Mouse (Mus musculus) intestine, embryonic 15.5 days (tissue): ENCODE data around the gene Stpg2. TPM values are rescaled to one million over a fixed set of nuclear protein-coding genes. Genes with fewer than 3 reads are reported as not detected.
"Not testable (repeated sequence)": the region's sequence is repeated elsewhere in the genome, so short reads cannot be mapped to it uniquely, and the experiment has no call there.

Experiments used
- ATAC-seq: fragments of 200-750 bp; cut with Nextera tagmentation; 2 replicates; pipeline ENCODE4 v1.8.0; 2017; ENCODE audit warnings: moderate TSS enrichment, moderate library complexity
- H3K27ac ChIP-seq: fragments of 300-500 bp; sonication (generic); 2 replicates; pipeline ENCODE4 v1.5.1; 2015; ENCODE audit warnings: mild to moderate bottlenecking, inconsistent platforms
- H3K27me3 ChIP-seq: fragments of 300-500 bp; sonication (generic); replicated peaks from 2 replicates; pipeline ENCODE4 v1.6.1; 2015; ENCODE audit warnings: inconsistent platforms
- H3K36me3 ChIP-seq: fragments of 300-500 bp; sonication (generic); 2 replicates; pipeline ENCODE4 v1.6.1; 2015; ENCODE audit warnings: inconsistent platforms
- H3K4me1 ChIP-seq: fragments of 300-500 bp; sonication (generic); replicated peaks from 2 replicates; pipeline ENCODE4 v1.6.1; 2015; ENCODE audit warnings: inconsistent platforms
- H3K4me2 ChIP-seq: fragments of 300-500 bp; sonication (generic); replicated peaks from 2 replicates; pipeline ENCODE4 v1.6.1; 2015; ENCODE audit warnings: mild to moderate bottlenecking, inconsistent platforms
- H3K4me3 ChIP-seq: fragments of 300-500 bp; sonication (generic); replicated peaks from 2 replicates; pipeline ENCODE4 v1.5.1; 2015; ENCODE audit warnings: inconsistent platforms
- H3K9ac ChIP-seq: fragments of 300-500 bp; sonication (generic); 2 replicates; pipeline ENCODE4 v1.6.1; 2015; ENCODE audit warnings: inconsistent platforms
- H3K9me3 ChIP-seq: fragments of 300-500 bp; sonication (generic); 2 replicates; pipeline ENCODE4 v1.6.1; 2016; ENCODE audit warnings: inconsistent platforms
- WGBS: fragments of 180-500 bp; shearing (Covaris S2); methylation state at CpG from one replicate; pipeline ENCODE4 v1.1.7; 2015; 5-methylcytosine and 5-hydroxymethylcytosine counted together
- polyA plus RNA-seq: library from polyadenylated mRNA; unstranded; fragments of >200 nt; fragmentation: Nextera tagmentation; extraction: Ambion mirVana; gene quantifications from 2 replicates; pipeline ENCODE4 v1.2.1, GENCODE M21; 2015

Stpg2 gene
- polyA plus RNA-seq, 1 experiment from 2014 or later, result not detected

DNA sequence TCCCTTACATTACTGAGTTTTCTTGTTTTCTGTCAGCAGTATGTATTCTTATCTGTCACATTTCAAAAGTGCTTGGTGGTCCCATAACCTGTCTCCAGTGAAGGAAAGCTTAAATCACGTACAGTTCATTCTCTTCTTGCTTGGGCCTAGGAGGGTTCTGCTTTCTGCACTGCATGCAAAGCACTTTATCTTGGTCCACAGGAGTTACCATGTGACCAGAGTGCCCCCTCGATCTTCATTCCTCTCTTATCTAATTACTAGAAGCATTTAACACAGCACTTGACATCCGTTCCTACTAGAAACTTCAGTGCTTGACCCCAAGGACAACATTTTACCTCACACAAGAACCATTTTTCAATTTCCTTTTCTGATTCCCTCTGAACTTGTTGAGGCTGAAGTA, 470.7 kb downstream of the Stpg2 start:
- WGBS, result 57% methylated on average over 3 of the region's 3 CpGs
- Histone ChIP-seq H3K9me3 (no peaks in the 10 kb centered on the region), H3K4me2 (no peak overlapping the region), H3K4me1 (no peaks in the 10 kb centered on the region), H3K9ac (no peak overlapping the region), H3K27ac (no peak overlapping the region), H3K27me3 (no peaks in the 10 kb centered on the region), H3K4me3 (no peak overlapping the region), H3K36me3 (no peaks in the 10 kb centered on the region)
- no peak for ATAC-seq

DNA sequence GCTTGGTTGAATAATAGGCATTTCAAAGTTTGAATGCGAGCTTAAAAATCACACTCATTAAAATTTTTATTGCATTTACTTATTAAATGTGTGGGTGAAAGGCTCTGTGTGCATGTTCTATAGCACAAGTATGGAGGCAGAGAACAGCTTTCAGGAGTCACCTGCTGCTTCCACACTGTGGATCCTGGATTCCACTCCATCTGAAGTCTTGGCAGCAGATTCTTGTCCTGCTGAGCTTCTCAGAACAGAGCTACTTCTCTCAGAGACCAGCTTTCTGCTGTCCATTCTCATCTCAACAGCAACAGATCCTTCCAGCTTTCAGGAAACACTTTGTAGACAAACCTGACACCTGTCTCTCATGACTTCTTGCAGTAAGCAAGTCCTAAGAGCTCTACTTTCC, 471.2 kb downstream of the Stpg2 start:
- no peak overlapping the region for H3K4me2 ChIP-seq
- no peak for ATAC-seq
- H3K4me1 ChIP-seq, result no peaks in the 10 kb centered on the region
- H3K27me3 ChIP-seq, result no peaks in the 10 kb centered on the region
- WGBS, result 84% methylated on average over 1 of the region's 1 CpGs
- H3K9ac ChIP-seq, result no peak overlapping the region
- H3K36me3 ChIP-seq, result no peaks in the 10 kb centered on the region
- no peak overlapping the region for H3K27ac ChIP-seq
- no peak overlapping the region for H3K4me3 ChIP-seq
- H3K9me3 ChIP-seq, result no peaks in the 10 kb centered on the region

DNA sequence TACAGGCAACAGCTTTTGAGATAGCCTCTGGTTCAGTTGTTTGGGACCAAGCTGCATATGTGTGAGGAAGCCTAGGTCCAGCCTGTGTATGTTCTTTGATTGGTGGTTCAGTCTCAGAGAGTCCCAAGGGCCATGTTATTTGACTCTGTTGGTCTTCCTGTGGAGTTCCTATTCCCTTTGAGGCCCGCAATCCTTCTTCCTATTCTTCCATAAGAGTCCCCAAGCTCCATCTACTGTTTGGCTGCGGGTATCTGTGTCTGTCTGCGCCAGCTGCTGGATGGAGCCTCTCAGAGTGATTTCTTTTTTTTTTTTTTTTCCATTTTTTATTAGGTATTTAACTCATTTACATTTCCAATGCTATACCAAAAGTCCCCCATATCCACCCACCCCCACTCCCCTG, 498.7 kb downstream of the Stpg2 start:
- not testable (repeated sequence) for H3K4me2 ChIP-seq, ATAC-seq, H3K36me3 ChIP-seq, H3K4me1 ChIP-seq, H3K27ac ChIP-seq, H3K27me3 ChIP-seq, H3K9me3 ChIP-seq, H3K4me3 ChIP-seq, H3K9ac ChIP-seq
- 95% methylated on average over 3 of the region's 3 CpGs for whole genome bisulfite sequencing

DNA sequence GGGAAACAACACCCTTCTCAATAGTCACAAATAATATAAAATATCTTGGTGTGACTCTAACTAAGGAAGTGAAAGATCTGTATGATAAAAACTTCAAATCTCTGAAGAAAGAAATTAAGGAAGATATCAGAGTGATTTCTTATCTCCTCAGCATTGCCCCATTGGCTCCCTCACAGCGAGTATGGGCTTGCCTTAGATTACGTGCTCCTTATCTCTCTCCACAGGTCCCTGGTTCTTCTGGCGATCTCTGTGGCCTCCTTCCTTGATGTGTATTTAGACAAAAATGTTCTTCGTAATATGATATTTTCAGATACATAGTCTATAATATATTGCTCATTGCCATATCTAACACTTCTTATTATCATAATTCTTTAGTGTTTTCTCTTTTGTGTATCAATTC, 501.9 kb downstream of the Stpg2 start:
- H3K4me1 ChIP-seq, H3K27ac ChIP-seq, ATAC-seq, H3K4me2 ChIP-seq, H3K27me3 ChIP-seq, H3K36me3 ChIP-seq, H3K9me3 ChIP-seq, H3K4me3 ChIP-seq, H3K9ac ChIP-seq: not testable (repeated sequence)
- 87% methylated on average over 4 of the region's 4 CpGs for WGBS

DNA sequence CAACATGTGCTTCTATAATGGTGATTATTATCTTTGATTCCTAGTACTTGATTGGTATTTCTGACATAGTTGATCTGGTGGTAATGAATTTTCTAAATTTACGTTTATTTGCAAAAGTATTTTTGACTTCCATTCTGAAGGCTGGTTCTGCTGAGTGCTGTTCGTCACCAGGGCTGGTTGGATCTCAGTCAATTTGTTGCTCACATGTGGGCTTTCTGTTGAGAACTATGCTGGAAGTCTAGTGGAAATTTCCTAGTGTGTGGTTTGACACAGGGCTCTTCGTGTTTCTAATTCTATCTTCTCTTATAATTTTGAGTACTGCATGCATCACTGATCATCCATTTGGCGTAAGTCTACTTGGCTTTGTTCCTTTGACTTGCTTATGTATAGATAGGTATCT, 504.3 kb downstream of the Stpg2 start:
- no peak for ATAC-seq
- 83% methylated on average over 4 of the region's 4 CpGs for WGBS
- no peak overlapping the region for H3K27ac ChIP-seq
- H3K36me3 ChIP-seq, result no peaks in the 10 kb centered on the region
- H3K4me2 ChIP-seq, result no peak overlapping the region
- H3K4me1 ChIP-seq, result no peaks in the 10 kb centered on the region
- no peaks in the 10 kb centered on the region for H3K9me3 ChIP-seq
- H3K27me3 ChIP-seq, result no peaks in the 10 kb centered on the region
- no peak overlapping the region for H3K4me3 ChIP-seq
- no peak overlapping the region for H3K9ac ChIP-seq

DNA sequence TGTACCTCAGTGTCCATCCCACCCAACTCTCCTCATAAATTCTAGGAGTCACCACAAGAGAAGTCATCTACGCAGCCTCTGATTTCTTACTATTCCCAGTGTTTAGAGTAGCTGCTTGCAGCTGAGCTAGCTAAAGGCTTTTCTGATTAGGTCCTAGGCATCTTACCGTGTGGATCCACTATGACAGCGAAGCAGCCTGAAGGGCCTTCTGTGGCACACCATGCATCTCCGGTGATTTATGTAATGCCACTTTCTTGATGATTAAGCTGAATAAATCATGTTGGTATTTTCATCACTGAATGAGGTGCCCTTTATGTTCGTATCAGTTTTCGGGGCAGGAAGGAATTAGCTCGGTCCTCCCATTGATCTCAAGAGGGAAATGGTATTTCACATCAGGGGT, 523.3 kb downstream of the Stpg2 start:
- H3K27me3 ChIP-seq, result no peaks in the 10 kb centered on the region
- H3K4me2 ChIP-seq, result no peak overlapping the region
- H3K4me1 ChIP-seq, result no peaks in the 10 kb centered on the region
- 91% methylated on average over 7 of the region's 7 CpGs for WGBS
- H3K27ac ChIP-seq, result no peak overlapping the region
- H3K9me3 ChIP-seq, result no peaks in the 10 kb centered on the region
- no peaks in the 10 kb centered on the region for H3K36me3 ChIP-seq
- H3K9ac ChIP-seq, result no peak overlapping the region
- no peak for ATAC-seq
- no peak overlapping the region for H3K4me3 ChIP-seq

DNA sequence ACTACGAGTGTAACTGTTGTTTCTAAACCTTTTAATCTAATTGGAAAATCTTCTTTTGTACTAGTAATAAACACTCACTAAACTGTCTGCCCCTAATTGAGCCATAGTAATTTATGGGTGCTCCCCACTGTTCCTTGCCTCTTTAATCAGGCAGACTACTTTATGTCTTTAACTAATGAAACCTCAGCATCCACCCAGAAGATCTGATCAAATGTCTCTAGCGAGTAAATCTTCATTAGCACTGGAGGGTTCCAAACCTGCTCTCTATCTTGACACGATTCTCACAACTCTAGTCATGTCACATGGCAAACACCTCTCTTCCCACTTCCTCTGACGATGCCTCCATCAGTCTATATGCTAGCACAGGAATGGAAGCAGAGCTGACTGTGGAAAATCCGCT, 523.8 kb downstream of the Stpg2 start:
- Histone ChIP-seq H3K4me1 (no peaks in the 10 kb centered on the region), H3K9me3 (no peaks in the 10 kb centered on the region), H3K4me2 (no peak overlapping the region), H3K27ac (no peak overlapping the region), H3K4me3 (no peak overlapping the region), H3K27me3 (no peaks in the 10 kb centered on the region), H3K36me3 (no peaks in the 10 kb centered on the region), H3K9ac (no peak overlapping the region)
- WGBS, result 71% methylated on average over 5 of the region's 5 CpGs
- no peak for ATAC-seq

DNA sequence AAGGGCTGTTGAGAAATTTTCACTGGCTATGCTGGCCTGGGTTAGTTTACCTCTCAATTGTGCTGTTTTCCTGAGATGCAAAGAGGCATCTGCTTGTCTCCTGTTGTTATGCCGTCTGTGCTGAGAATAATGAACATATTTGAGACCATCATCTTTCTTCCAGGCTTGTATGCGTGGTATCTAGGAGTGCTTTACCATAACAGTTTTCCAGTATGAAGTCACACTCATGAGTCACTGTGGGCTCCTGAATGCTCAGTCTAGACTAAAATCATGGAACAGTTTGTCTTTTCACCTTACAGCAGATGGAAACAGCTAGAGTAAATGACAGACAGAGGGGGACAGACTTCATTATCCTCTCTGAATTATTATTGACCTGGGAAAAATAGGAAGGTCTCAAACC, 527.7 kb downstream of the Stpg2 start:
- Histone ChIP-seq H3K4me1 (no peaks in the 10 kb centered on the region), H3K27me3 (no peaks in the 10 kb centered on the region), H3K4me2 (no peak overlapping the region), H3K9me3 (no peaks in the 10 kb centered on the region), H3K9ac (no peak overlapping the region), H3K4me3 (no peak overlapping the region), H3K36me3 (no peaks in the 10 kb centered on the region), H3K27ac (no peak overlapping the region)
- no peak for ATAC-seq
- 81% methylated on average over 2 of the region's 2 CpGs for WGBS

DNA sequence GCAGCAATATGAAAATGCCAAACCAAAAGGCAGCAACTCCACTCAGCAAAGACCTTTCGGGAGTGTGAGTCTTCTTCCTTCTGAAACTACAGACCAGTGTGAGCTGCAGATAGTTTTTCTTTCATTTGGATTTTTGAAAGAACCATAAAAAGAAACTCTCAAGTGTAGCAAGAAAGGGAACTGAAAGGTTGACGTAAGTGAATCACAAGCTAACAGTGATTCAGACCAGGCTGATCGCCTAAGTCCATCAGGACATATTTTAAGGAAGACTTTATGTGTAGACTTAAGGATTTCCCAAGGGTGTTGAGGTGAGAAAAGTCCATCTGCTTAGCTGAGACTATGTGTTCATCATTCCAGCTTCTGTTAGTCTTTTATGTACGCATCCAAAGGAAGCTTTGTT, 533.9 kb downstream of the Stpg2 start:
- Histone ChIP-seq H3K9ac (no peak overlapping the region), H3K4me1 (no peaks in the 10 kb centered on the region), H3K27me3 (no peaks in the 10 kb centered on the region), H3K36me3 (no peaks in the 10 kb centered on the region), H3K27ac (no peak overlapping the region), H3K4me3 (no peak overlapping the region), H3K9me3 (no peaks in the 10 kb centered on the region), H3K4me2 (no peak overlapping the region)
- no peak for ATAC-seq
- WGBS, result 91% methylated on average over 4 of the region's 4 CpGs

Other genes starting within 250 kb of the Stpg2 start
- 49.5 and 53.2 TPM in 2 replicates for gene Rap1gds1, start 130.5 kb upstream of the Stpg2 start, polyA plus RNA-seq